Mouse (Mus musculus): ENCODE measurements around the gene Araf. TPM values are rescaled to one million over a fixed set of nuclear protein-coding genes. Genes with fewer than 3 reads are reported as not detected.

Gene Araf
- total RNA-seq, 2 experiments from 2014 or later, result 180 to 199 TPM

DNA sequence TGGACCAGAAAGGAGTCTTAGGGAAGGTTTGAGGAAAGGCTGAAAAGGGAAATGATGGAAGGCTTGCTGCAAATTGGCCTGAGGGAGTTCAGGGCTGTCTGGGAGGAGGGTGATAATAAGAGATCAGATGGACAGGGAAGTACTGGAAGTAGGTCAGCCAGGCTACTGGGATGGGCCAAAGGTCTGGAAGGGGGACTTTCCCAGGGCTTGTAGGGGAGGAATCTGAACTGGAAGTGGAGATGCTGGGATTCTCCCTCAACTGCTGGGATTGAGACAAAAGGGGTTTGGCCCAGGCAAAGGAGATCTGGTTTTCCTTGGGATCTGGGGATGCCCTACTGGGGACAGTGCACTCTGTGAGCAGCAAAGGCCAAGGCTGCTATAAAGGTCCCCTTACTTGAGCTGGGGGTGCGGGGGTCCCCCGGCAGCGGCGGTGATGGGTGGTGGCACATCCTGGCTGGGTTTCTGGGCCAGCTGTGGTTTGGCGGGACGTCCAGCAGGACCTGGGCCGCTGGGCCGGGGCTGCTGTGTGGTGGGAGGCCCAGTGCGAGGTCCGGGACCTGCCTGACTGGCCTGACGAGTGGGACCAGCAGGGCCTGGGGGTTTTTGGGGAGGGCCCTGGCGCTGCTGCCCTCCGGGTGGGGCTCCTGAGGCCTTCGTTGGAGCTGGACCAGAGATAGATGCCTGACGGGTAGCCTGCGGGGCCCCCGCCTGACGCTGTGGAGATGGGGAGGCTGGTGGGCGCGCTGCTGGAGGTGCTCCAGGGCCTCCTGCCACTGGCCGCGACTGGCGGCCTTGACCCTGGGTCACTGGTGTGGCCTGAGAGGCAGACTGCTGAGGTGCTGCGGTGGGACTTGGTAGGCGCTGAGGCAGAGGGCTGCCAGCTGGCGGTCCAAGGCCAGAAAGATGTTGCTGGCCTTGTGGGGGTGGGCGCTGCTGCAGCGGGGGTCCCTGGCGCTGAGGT, 64.8 kb downstream of the Araf start:
- no peak overlapping the region for H3K4me3 ChIP-seq
- peak overlapping the region; percentile 59 for H3K27ac ChIP-seq
- TF ChIP-seq CTCF (conservative IDR thresholded peaks at IDR 0.05), result no peak
- no peak for DNase-seq (ENCODE audit: low spot score in 2 of 2)

DNA sequence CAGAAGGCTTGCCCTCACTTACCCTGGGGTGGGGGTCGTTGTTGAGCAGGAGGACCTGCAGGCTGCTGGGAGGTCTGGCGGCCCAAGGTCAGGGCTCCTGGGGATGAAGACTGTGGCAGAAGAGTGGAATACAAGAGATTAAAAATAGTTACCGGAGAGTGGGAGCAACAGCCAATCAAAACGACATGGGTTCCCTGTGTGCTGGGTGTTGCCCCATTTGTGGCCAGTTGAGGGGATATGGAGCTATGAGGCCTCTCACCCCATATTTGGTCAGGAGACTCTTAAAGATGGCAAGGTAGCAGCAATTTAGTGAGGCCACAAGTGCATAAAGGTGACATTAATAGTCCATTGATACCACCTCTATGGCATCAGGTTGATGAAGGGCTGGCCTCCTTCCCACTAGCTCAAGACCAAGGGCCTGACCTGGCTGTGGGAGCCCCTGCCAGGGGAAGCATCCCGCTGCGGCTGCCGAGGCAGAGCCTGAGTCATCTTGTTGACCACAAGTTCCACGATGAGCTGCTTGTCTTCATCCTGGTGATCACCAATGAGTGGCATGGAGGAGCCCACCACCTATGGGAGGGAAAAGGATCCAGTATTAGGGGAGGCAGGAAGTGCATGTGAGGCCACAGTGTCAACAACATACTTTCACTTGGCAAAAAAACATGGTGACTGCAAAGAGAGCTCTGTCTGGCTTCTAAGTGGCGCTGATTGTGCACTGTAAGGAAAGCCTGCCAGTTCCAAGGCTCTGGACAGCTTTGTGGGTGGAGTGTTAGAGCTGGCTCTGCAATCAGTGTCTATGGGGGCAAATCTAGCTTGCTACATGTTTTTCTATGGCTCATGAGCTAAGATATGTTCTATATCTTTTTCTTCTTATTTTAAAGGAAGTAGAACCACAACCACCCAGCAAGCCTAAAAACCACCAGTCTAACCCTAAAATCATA, 65.8 kb downstream of the Araf start:
- peak overlapping the region; percentile 59; the same call in 1 of the 2 replicates for H3K27ac ChIP-seq
- DNase-seq (ENCODE audit: low spot score in 2 of 2), result no peak
- no peak overlapping the region for H3K4me3 ChIP-seq
- TF ChIP-seq CTCF (conservative IDR thresholded peaks at IDR 0.05), result no peak

DNA sequence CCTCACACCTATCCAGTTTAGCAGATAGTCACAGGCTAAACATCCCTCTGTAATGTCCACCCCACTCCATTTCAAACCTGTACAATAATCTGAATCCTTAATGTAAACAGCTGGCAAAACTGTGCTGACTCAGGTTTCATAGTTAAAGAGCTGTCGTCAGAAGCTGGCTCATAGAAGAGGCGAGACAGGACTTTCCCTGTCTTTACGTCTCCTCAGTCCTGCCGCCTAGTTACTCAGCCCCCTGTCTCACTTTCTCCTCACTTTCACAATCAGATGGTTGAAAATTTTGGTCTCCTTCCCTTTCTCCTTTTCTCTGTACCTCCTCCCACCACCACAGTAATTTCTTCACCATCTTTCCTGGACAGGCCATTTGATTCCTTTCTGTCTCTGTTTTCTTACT, 70.5 kb downstream of the Araf start:
- no peak for DNase-seq (ENCODE audit: low spot score in 2 of 2)
- no peak for TF ChIP-seq CTCF (conservative IDR thresholded peaks at IDR 0.05)
- peak overlapping the region; percentile 39; the same call in 1 of the 2 replicates for H3K27ac ChIP-seq
- no peak overlapping the region for H3K4me3 ChIP-seq

DNA sequence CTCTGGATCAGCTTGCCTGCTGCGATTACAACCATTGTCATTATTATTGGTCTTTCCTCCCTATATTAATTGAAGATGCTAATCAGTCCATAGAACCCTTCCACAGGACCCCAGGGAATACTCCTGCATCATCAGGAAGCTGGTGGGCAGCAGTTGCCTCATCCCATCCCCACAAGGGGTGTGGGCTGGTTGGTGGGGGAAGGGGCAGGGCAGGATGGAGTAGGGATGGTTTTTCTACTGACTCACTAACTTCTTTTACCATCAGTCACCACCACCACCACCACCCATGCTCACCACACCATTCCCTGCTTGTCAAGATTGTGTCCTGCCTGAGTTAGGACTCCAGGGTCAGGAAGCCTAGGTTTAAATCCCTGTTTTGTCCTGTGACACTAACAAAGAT, 71.6 kb downstream of the Araf start:
- DNase-seq (ENCODE audit: low spot score in 2 of 2), result no peak
- Histone ChIP-seq H3K27ac (no peak overlapping the region), H3K4me3 (no peak overlapping the region)
- no peak for TF ChIP-seq CTCF (conservative IDR thresholded peaks at IDR 0.05)

DNA sequence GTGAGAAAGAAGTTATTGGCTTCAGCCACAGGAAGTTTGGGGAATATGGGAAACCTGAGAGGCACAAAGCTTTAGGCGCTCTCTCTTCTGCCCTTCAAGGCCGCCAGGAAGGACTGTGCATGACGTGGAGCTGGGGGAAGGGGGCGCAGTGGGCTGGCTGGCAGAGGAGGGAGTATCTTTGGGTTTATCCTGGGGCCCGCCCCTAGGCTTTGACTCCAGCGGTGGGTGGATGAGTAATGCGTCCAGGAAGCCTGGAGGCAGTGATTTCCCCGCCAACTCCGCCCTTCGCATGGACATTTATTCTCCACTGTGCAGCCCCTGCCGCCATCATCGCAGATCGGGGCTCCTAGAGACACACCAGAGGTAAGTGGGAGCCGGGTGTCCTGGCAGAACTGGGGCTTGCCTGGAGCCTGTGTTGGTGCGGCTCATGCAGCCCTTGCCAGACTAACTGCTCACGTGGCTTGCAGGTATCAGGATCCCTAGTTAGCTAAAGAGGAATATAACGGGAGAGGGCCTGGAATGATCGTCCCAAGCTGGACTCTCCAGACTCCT, 72.4 kb downstream of the Araf start, which contains the start of gene Timp1:
Timp1 (plus strand) TSS at position 205 of the 552 bp plus-strand sequence.
- Histone ChIP-seq H3K4me3 (no peak within 1 kb of the TSS), H3K27ac (0 out of 2 replicates have a peak within 1 kb of the TSS, but pooled peaks have one; percentile 32)
- DNase-seq (ENCODE audit: low spot score in 2 of 2), result no peak
- TF ChIP-seq CTCF (conservative IDR thresholded peaks at IDR 0.05), result no peak

DNA sequence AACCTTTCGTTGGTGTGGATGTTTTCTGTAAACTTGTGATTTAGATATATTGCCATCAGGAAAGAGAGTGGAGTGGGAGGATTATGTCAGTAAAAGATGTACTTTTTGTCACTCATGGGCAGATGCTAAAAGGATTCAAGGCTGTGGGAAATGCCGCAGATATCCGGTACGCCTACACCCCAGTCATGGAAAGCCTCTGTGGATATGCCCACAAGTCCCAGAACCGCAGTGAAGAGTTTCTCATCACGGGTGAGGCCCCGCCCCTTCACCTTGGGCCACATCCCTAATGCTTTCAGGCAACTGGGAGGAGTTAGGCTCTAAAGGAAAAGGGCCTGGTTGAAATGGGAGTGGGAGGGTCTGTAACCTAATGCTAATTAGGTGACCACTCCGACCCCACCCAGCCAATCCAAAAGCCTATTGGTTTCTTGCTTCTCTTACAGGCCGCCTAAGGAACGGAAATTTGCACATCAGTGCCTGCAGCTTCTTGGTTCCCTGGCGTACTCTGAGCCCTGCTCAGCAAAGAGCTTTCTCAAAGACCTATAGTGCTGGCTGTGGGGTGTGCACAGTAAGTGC, 75.4 kb downstream of the Araf start:
- DNase-seq (ENCODE audit: low spot score in 2 of 2), result peak in 1 of 2 experiments; percentile 47
- Histone ChIP-seq H3K4me3 (no peak overlapping the region), H3K27ac (peak overlapping the region; percentile 14; the same call in 1 of the 2 replicates)
- no peak for TF ChIP-seq CTCF (conservative IDR thresholded peaks at IDR 0.05)

DNA sequence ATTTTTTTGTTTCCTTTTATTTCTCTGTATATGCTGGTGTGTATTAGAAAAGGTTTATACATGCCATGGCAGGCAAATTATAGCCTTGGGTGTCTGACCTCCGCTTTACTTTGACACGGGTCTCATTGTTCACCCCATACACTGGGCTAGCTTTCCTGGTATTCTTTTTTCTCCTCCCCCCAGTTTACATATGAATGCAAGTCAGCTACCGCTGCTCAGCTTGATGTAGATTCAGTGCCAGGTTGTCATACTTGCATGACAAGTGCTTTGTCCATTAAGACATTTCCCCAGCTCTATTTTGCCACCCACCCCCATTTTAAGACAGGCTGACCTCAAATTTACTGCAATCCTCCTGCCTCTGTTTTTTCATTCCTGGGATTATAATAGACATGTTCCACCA, 77.6 kb downstream of the Araf start:
- Histone ChIP-seq H3K27ac (no peak overlapping the region), H3K4me3 (no peak overlapping the region)
- DNase-seq (ENCODE audit: low spot score in 2 of 2), result no peak
- no peak for TF ChIP-seq CTCF (conservative IDR thresholded peaks at IDR 0.05)

DNA sequence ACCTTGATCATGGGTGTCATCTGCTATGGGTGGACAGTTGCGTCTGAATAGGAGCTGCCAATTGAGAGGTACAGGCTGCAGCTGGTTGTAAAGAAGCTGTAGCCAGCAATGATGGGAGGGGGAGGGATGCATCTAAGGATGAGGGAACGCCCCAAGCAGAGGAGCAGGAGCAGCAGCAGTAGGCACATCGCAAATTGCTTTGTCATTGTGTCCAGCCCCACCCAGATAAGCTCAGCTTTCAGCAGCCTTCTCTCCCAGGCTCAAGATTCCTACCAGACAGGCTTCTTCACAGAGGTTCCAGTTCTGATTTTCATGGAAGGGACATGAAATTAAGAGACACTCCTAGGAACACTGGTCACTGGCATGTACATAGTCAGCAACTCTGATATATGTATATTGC, 112.5 kb downstream of the Araf start:
- no peak for DNase-seq (ENCODE audit: low spot score in 2 of 2)
- H3K4me3 ChIP-seq, result no peak overlapping the region
- no peak for TF ChIP-seq CTCF (conservative IDR thresholded peaks at IDR 0.05)
- H3K27ac ChIP-seq, result no peak overlapping the region

Small RNAs within 50 kb of the gene (microRNA-seq; reads per million reads assigned to microRNA genes)
- 0 reads per million in 2 experiments for gene Gm24824
- 6.1 to 7.7 reads per million in 2 experiments for gene Mir5617

Other genes with a start within 250 kb of the Araf start
- under 1 TPM; 0.22 to 0.54 TPM for gene Rgn, start 248.0 kb upstream of the Araf start, total RNA-seq (2021)
- gene Rbm10, start 180.3 kb upstream of the Araf start, total RNA-seq (2021), result 10 to 100 TPM; 51.2 to 52.5 TPM
- gene Ndufb11, start 180.2 kb upstream of the Araf start, total RNA-seq (2021), result 100 to 1,000 TPM; 151 to 152 TPM
- 100 to 1,000 TPM; 345 to 375 TPM for gene Uba1, start 139.5 kb upstream of the Araf start, total RNA-seq (2021)
- gene Cdk16, start 109.9 kb upstream of the Araf start, total RNA-seq (2021), result 100 to 1,000 TPM; 195 to 200 TPM
- gene Usp11, start 93.9 kb upstream of the Araf start, total RNA-seq (2021), result 100 to 1,000 TPM; 114 to 122 TPM
- gene Timp1, start 72.4 kb downstream of the Araf start, total RNA-seq (2021), result not detected
- gene Syn1, start 123.2 kb downstream of the Araf start, total RNA-seq (2021), result 100 to 1,000 TPM; 453 to 456 TPM
- 10 to 100 TPM; 12.6 to 20.6 TPM for gene Cfp, start 133.7 kb downstream of the Araf start, total RNA-seq (2021)
- 10 to 100 TPM; 84.6 to 91.5 TPM for gene Elk1, start 152.8 kb downstream of the Araf start, total RNA-seq (2021)
- 10 to 100 TPM; 13.8 to 17.4 TPM for gene Uxt, start 164.2 kb downstream of the Araf start, total RNA-seq (2021)